ENCODE assay signal across 20 mouse cellular contexts in the genomic region with DNA sequence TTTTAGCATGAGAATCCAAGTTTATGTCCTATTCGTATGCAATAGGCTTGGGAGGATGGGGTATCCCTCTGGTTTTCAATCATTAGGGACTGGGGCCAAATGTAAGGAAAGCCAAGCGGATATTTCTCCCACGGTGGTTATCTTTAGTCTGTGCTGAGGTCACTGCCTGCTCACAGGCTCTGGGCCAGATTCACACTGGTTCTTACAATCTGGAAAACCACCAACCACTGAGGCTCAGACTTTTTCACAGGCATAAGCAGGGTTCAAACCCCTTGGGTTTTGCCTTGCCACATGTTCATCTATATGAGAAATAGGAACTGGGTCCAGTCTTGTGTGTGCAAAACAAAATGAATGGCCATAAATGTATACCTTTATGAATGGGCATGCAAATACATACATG. TPM values are rescaled to one million over a fixed set of nuclear protein-coding genes. Genes with fewer than 3 reads are reported as not detected.
A peak's percentile ranks its signal among the peaks of the same experiment; 100 is the strongest.
DNase-seq lines count a peak whose midpoint lies in the region; ATAC-seq and TF ChIP-seq lines count a peak whose summit lies in the region.
"Had no signal": no experiment of that assay in that cellular context is flagged by ENCODE, and none has a peak within 500 bp of the region (broad histone marks: within the 10 kb centered on the region; RNA-seq: fewer than 3 reads in every experiment).

No protein-coding gene starts in this region.

- H3K36me3 ChIP-seq in stomach, embryonic 16.5 days (ENCODE audit: control insufficient read depth, insufficient read depth, low read length): no peaks in the 10 kb centered on the region
- no peaks in the 10 kb centered on the region for H3K36me3 ChIP-seq in stomach, postnatal 0 days (ENCODE audit: control insufficient read depth, insufficient read depth, low read length)
- H3K36me3 ChIP-seq: limb, embryonic 13.5 days; stomach, embryonic 15.5 days had no signal

- H3K9ac ChIP-seq in stomach, embryonic 16.5 days (ENCODE audit: low read length): no peak overlapping the region
- H3K9ac ChIP-seq in stomach, postnatal 0 days (ENCODE audit: low read length): no peak overlapping the region
- H3K9ac ChIP-seq: limb, embryonic 13.5 days; liver, postnatal 0 days; stomach, embryonic 15.5 days had no signal

- no peaks in the 10 kb centered on the region for H3K27me3 ChIP-seq in stomach, embryonic 16.5 days (ENCODE audit: control insufficient read depth, insufficient read depth, low read length)
- H3K27me3 ChIP-seq in stomach, postnatal 0 days (ENCODE audit: control insufficient read depth, insufficient read depth, low read length): no peaks in the 10 kb centered on the region
- H3K27me3 ChIP-seq: CH12.LX; limb, embryonic 13.5 days; stomach, embryonic 15.5 days had no signal

- peak; percentile 25 for DNase-seq in adrenal gland, postnatal 10 days
- no peak for DNase-seq in adrenal gland, postnatal 25 days
- DNase-seq in left cerebral cortex, postnatal 4 days: peak; percentile 10
- no peak for DNase-seq in left cerebral cortex, adult 9 months (ENCODE audit: low spot score in 2 of 2)
- no peak for DNase-seq in stomach, postnatal 0 days (ENCODE audit: low spot score)
- DNase-seq in T-cell, adult 2 months (ENCODE audit: low spot score): no peak
- DNase-seq in kidney, adult 9 months: no peak
- DNase-seq: cerebellum, adult 18-20 months; liver, postnatal 0 days; spleen, adult 18-20 months; thymus, postnatal 25 days had no signal

- no peak for TF ChIP-seq CTCF in stomach, postnatal 0 days (IDR thresholded peaks at IDR 0.05; ENCODE audit: low read depth)

- H3K4me2 ChIP-seq in stomach, embryonic 16.5 days (ENCODE audit: low read depth, low read length): no peak overlapping the region
- H3K4me2 ChIP-seq in stomach, postnatal 0 days (replicated peaks; ENCODE audit: low read depth): no peak overlapping the region
- H3K4me2 ChIP-seq: limb, embryonic 13.5 days; stomach, embryonic 15.5 days had no signal

- no peak overlapping the region for H3K4me3 ChIP-seq in stomach, embryonic 16.5 days (replicated peaks; ENCODE audit: low read length)
- H3K4me3 ChIP-seq in stomach, postnatal 0 days (ENCODE audit: low read depth, low read length): no peak overlapping the region
- H3K4me3 ChIP-seq: layer of hippocampus, adult 2 months; left cerebral cortex, adult 2 months; limb, embryonic 13.5 days; stomach, embryonic 15.5 days had no signal

- H3K4me1 ChIP-seq in stomach, embryonic 16.5 days (ENCODE audit: control insufficient read depth, insufficient read depth, low read length): no peaks in the 10 kb centered on the region
- no peaks in the 10 kb centered on the region for H3K4me1 ChIP-seq in stomach, postnatal 0 days (replicated peaks; ENCODE audit: control insufficient read depth, insufficient read depth)
- H3K4me1 ChIP-seq: stomach, embryonic 15.5 days had no signal

- TF ChIP-seq EP300 in stomach, postnatal 0 days (optimal IDR thresholded peaks at IDR 0.05): no peak

- H3K27ac ChIP-seq in stomach, embryonic 16.5 days (ENCODE audit: low read length): no peak overlapping the region
- H3K27ac ChIP-seq in stomach, postnatal 0 days (replicated peaks): no peak overlapping the region
- H3K27ac ChIP-seq: layer of hippocampus, adult 2 months; left cerebral cortex, adult 2 months; limb, embryonic 13.5 days; stomach, embryonic 15.5 days had no signal

- 0 out of 2 replicates have a peak, but pooled peaks have one; percentile 21 for ATAC-seq in stomach, embryonic 16.5 days (ENCODE audit: insufficient read depth, low FRiP score)
- no peak for ATAC-seq in stomach, postnatal 0 days (ENCODE audit: low FRiP score, low TSS enrichment)
- ATAC-seq: activated CD4-positive, CD25-positive, alpha-beta regulatory T cell, adult 4 months; forebrain, embryonic 14.5 days; liver, postnatal 0 days had no signal

- intact Hi-C loops in left cerebral cortex, postnatal 4 days (cut with DNase I): no loop called here

- H3K9me3 ChIP-seq in stomach, embryonic 16.5 days (replicated peaks; ENCODE audit: control insufficient read depth, low read length): no peaks in the 10 kb centered on the region
- no peaks in the 10 kb centered on the region for H3K9me3 ChIP-seq in stomach, postnatal 0 days (ENCODE audit: control insufficient read depth, low read length)
- H3K9me3 ChIP-seq: limb, embryonic 13.5 days; stomach, embryonic 15.5 days had no signal

- WGBS in stomach, embryonic 16.5 days: 70% methylated on average over 3 of the region's 3 CpGs
- 66% methylated on average over 3 of the region's 3 CpGs for WGBS in stomach, postnatal 0 days

RNA-seq across cellular contexts. Expression of a gene that starts 43.5 kb away (rescaled TPM):
- total RNA-seq in adrenal gland, postnatal 10 days (2021): 10 to 100 TPM; 41.1 to 45.9 TPM
- total RNA-seq in adrenal gland, postnatal 25 days (2021): 67.2 and 126 TPM in 2 replicates
- 10 to 100 TPM; 12.2 to 15.4 TPM for total RNA-seq in left cerebral cortex, postnatal 4 days (2021)
- polyA plus RNA-seq in stomach, embryonic 16.5 days (2015; fragmentation: Nextera tagmentation; extraction: Ambion mirVana): 25.7 and 27.5 TPM in 2 replicates
- polyA plus RNA-seq in stomach, postnatal 0 days (2015; fragmentation: Nextera tagmentation; extraction: Ambion mirVana): 9.9 and 12.2 TPM in 2 replicates
- total RNA-seq: megakaryocyte-erythroid progenitor cell, adult 5-6 weeks had no signal

Comparison
In these comparisons a context has a peak if more than half of its experiments do, and no peak if none do; other contexts are left out.
1. DNase-seq: peak in adrenal gland, postnatal 10 days (single experiment) and left cerebral cortex, postnatal 4 days (single experiment); none in adrenal gland, postnatal 25 days (single experiment), left cerebral cortex, adult 9 months (0 of 2), stomach, postnatal 0 days (single experiment), T-cell, adult 2 months (single experiment) and kidney, adult 9 months (single experiment).